Mouse (Mus musculus): ENCODE results near the gene Mdh1. TPM values are rescaled to one million over a fixed set of nuclear protein-coding genes. Genes with fewer than 3 reads are reported as not detected.
"Not testable (repeated sequence)": the region's sequence is repeated elsewhere in the genome, so short reads cannot be mapped to it uniquely, and the experiment has no call there.

Mdh1 gene
- polyA plus RNA-seq, 1 experiment from 2014 or later: 597 TPM

GRCm38 (mm10) chr11:21517726-21518125, 54.4 kb downstream of the Mdh1 start:
- no peak for DNase-seq (ENCODE audit: low spot score)
- no peak for ATAC-seq (ENCODE audit: low FRiP score)
- WGBS: 89% methylated on average over 9 of the region's 9 CpGs

GRCm38 (mm10) chr11:21516396-21516795, 55.8 kb downstream of the Mdh1 start:
- not testable (repeated sequence) for H3K27ac ChIP-seq; H3K9me3 ChIP-seq (ENCODE audit: control insufficient read depth, low read length); H3K36me3 ChIP-seq (replicated peaks; ENCODE audit: control insufficient read depth, insufficient read depth); H3K9ac ChIP-seq; H3K4me1 ChIP-seq (replicated peaks; ENCODE audit: control insufficient read depth, insufficient read depth, low read length); H3K4me3 ChIP-seq (replicated peaks; ENCODE audit: low read length); ATAC-seq (ENCODE audit: low FRiP score); DNase-seq (ENCODE audit: low spot score); H3K4me2 ChIP-seq (replicated peaks); H3K27me3 ChIP-seq (ENCODE audit: control insufficient read depth, insufficient read depth, low read length)
- whole genome bisulfite sequencing: 88% methylated on average over 1 of the region's 1 CpGs

More at GRCm38 (mm10) chr11:21517726-21518125, 54.4 kb downstream of the Mdh1 start:
- no peak overlapping the region for H3K27ac ChIP-seq
- no peaks in the 10 kb centered on the region for H3K27me3 ChIP-seq (ENCODE audit: control insufficient read depth, insufficient read depth, low read length)
- no peaks in the 10 kb centered on the region for H3K4me1 ChIP-seq (replicated peaks; ENCODE audit: control insufficient read depth, insufficient read depth, low read length)
- H3K9ac ChIP-seq: no peak overlapping the region
- H3K9me3 ChIP-seq (ENCODE audit: control insufficient read depth, low read length): no peaks in the 10 kb centered on the region
- no peaks in the 10 kb centered on the region for H3K36me3 ChIP-seq (replicated peaks; ENCODE audit: control insufficient read depth, insufficient read depth)
- H3K4me2 ChIP-seq (replicated peaks): no peak overlapping the region
- no peak overlapping the region for H3K4me3 ChIP-seq (replicated peaks; ENCODE audit: low read length)

GRCm38 (mm10) chr11:21510577-21510976, 61.6 kb downstream of the Mdh1 start:
- not testable (repeated sequence) for H3K4me2 ChIP-seq (replicated peaks); H3K27ac ChIP-seq; H3K4me1 ChIP-seq (replicated peaks; ENCODE audit: control insufficient read depth, insufficient read depth, low read length); H3K9me3 ChIP-seq (ENCODE audit: control insufficient read depth, low read length); DNase-seq (ENCODE audit: low spot score); H3K36me3 ChIP-seq (replicated peaks; ENCODE audit: control insufficient read depth, insufficient read depth); H3K4me3 ChIP-seq (replicated peaks; ENCODE audit: low read length); ATAC-seq (ENCODE audit: low FRiP score); H3K9ac ChIP-seq; H3K27me3 ChIP-seq (ENCODE audit: control insufficient read depth, insufficient read depth, low read length)
- WGBS: 97% methylated on average over 1 of the region's 1 CpGs

GRCm38 (mm10) chr11:21508713-21509112, 63.5 kb downstream of the Mdh1 start:
- WGBS: 82% methylated on average over 1 of the region's 1 CpGs
- H3K9ac ChIP-seq; H3K27ac ChIP-seq; H3K27me3 ChIP-seq (ENCODE audit: control insufficient read depth, insufficient read depth, low read length); H3K4me2 ChIP-seq (replicated peaks); DNase-seq (ENCODE audit: low spot score); H3K9me3 ChIP-seq (ENCODE audit: control insufficient read depth, low read length); H3K4me3 ChIP-seq (replicated peaks; ENCODE audit: low read length); H3K36me3 ChIP-seq (replicated peaks; ENCODE audit: control insufficient read depth, insufficient read depth); ATAC-seq (ENCODE audit: low FRiP score); H3K4me1 ChIP-seq (replicated peaks; ENCODE audit: control insufficient read depth, insufficient read depth, low read length): not testable (repeated sequence)

- not testable (repeated sequence) for H3K27ac ChIP-seq; H3K36me3 ChIP-seq (replicated peaks; ENCODE audit: control insufficient read depth, insufficient read depth); H3K9me3 ChIP-seq (ENCODE audit: control insufficient read depth, low read length); H3K4me1 ChIP-seq (replicated peaks; ENCODE audit: control insufficient read depth, insufficient read depth, low read length); DNase-seq (ENCODE audit: low spot score); H3K4me3 ChIP-seq (replicated peaks; ENCODE audit: low read length); H3K27me3 ChIP-seq (ENCODE audit: control insufficient read depth, insufficient read depth, low read length); ATAC-seq (ENCODE audit: low FRiP score); H3K9ac ChIP-seq; H3K4me2 ChIP-seq (replicated peaks)
- WGBS: 86% methylated on average over 5 of the region's 5 CpGs
Measured at GRCm38 (mm10) chr11:21507073-21507472, 65.1 kb downstream of the Mdh1 start.

Small RNA genes within 50 kb of the gene (microRNA-seq; reads per million reads assigned to microRNA genes)
- gene Gm22990: not detected

Other genes starting within 250 kb of the Mdh1 start
- 67.8 and 80.7 TPM in 2 replicates for gene Ugp2, start 201.2 kb downstream of the Mdh1 start, polyA plus RNA-seq (2014; fragmentation: Nextera tagmentation; extraction: Ambion mirVana)
- 11.4 and 11.5 TPM in 2 replicates for gene Wdpcp, start 132 bp downstream of the Mdh1 start, polyA plus RNA-seq (2014; fragmentation: Nextera tagmentation; extraction: Ambion mirVana)